Mouse (Mus musculus): ENCODE results near the gene Lrrc10. TPM values are rescaled to one million over a fixed set of nuclear protein-coding genes. Genes with fewer than 3 reads are reported as not detected.

Gene Lrrc10
- polyA plus RNA-seq, 1 experiment = not detected

DNA sequence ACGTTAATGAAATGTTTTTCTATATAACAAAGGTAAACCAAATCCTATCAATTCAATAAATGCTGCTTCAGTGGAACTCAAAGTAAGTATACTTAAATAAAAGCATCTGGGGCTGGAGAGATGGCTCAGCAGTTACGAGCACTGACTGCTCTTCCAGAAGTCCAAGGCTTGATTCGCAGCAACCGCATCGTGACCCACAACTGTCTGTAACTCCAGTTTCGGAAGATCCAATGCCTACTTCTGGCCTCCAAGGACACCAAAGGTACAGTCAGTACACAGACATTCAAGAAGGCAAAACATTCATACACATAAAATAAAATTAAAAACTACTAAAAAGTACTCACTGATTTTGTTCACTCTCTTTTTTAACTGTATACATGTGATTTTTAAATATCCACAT, 51.0 kb downstream of the Lrrc10 start:
- no peaks in the 10 kb centered on the region for H3K9me3 ChIP-seq (replicated peaks; ENCODE audit: control insufficient read depth, insufficient read depth, low read length, poor library complexity, severe bottlenecking)
- H3K9ac ChIP-seq (ENCODE audit: low read depth, poor library complexity, severe bottlenecking) = no peak overlapping the region
- no peaks in the 10 kb centered on the region for H3K27me3 ChIP-seq (ENCODE audit: control insufficient read depth, insufficient read depth, low read length, poor library complexity, severe bottlenecking)
- H3K36me3 ChIP-seq (ENCODE audit: control insufficient read depth, insufficient read depth, low read length, poor library complexity, severe bottlenecking) = no peaks in the 10 kb centered on the region
- H3K27ac ChIP-seq (ENCODE audit: insufficient read depth, low read length) = no peak overlapping the region
- H3K4me1 ChIP-seq (ENCODE audit: control insufficient read depth, insufficient read depth, low read length) = no peaks in the 10 kb centered on the region
- no peak overlapping the region for H3K4me3 ChIP-seq (ENCODE audit: low read depth, low read length)
- no peak for TF ChIP-seq CTCF (IDR thresholded peaks at IDR 0.05; ENCODE audit: low read depth, low read length)
- no peak for TF ChIP-seq EP300 (IDR thresholded peaks at IDR 0.05; ENCODE audit: insufficient read depth, low read depth, low read length)
- no peak for TF ChIP-seq POLR2A (IDR thresholded peaks at IDR 0.05; ENCODE audit: insufficient read depth, low read length)

Other genes with a start within 250 kb of the Lrrc10 start
- gene Myrfl, start 148.4 kb upstream of the Lrrc10 start, polyA plus RNA-seq (2011; ENCODE audit: insufficient read depth, insufficient read length, low read depth, missing spikeins) = 0.19 TPM in 1 of 2 replicates, not detected in the other
- gene Rab3ip, start 94.6 kb upstream of the Lrrc10 start, polyA plus RNA-seq (2011; ENCODE audit: insufficient read depth, insufficient read length, low read depth, missing spikeins) = 58.7 and 70.8 TPM in 2 replicates
- not detected in 2 replicates for gene Gm10271, start 72.7 kb upstream of the Lrrc10 start, polyA plus RNA-seq (2011; ENCODE audit: insufficient read depth, insufficient read length, low read depth, missing spikeins)
- not detected in 2 replicates for gene Best3, start 59.0 kb upstream of the Lrrc10 start, polyA plus RNA-seq (2011; ENCODE audit: insufficient read depth, insufficient read length, low read depth, missing spikeins)
- 974 and 1,034 TPM in 2 replicates for gene Cct2, start 18.5 kb downstream of the Lrrc10 start, polyA plus RNA-seq (2011; ENCODE audit: insufficient read depth, insufficient read length, low read depth, missing spikeins)
- 43.3 and 49.0 TPM in 2 replicates for gene Frs2, start 103.2 kb downstream of the Lrrc10 start, polyA plus RNA-seq (2011; ENCODE audit: insufficient read depth, insufficient read length, low read depth, missing spikeins)
- gene Yeats4, start 179.2 kb downstream of the Lrrc10 start, polyA plus RNA-seq (2011; ENCODE audit: insufficient read depth, insufficient read length, low read depth, missing spikeins) = 60.6 and 65.1 TPM in 2 replicates
- gene 9530003J23Rik, start 193.4 kb downstream of the Lrrc10 start, polyA plus RNA-seq (2011; ENCODE audit: insufficient read depth, insufficient read length, low read depth, missing spikeins) = not detected in 2 replicates
- gene Lyz2, start 237.0 kb downstream of the Lrrc10 start, polyA plus RNA-seq (2011; ENCODE audit: insufficient read depth, insufficient read length, low read depth, missing spikeins) = not detected in 2 replicates
- not detected in 2 replicates for gene Lyz1, start 247.5 kb downstream of the Lrrc10 start, polyA plus RNA-seq (2011; ENCODE audit: insufficient read depth, insufficient read length, low read depth, missing spikeins)

Measured in ES-Bruce4 (cell line).